Mouse (Mus musculus): ENCODE data around the gene Epb41. TPM values are rescaled to one million over a fixed set of nuclear protein-coding genes. Genes with fewer than 3 reads are reported as not detected.

Gene Epb41
- total RNA-seq, 2 experiments from 2014 or later = 16.9 to 23.7 TPM

- DNase-seq = no peak
Observed at GRCm38 (mm10) chr4:132074077-132074932, 816 bp downstream of the Epb41 start, which contains the start of gene Gm10300. TSS of gene Gm10300 (plus strand) at chr4:132074697.

GRCm38 (mm10) chr4:132072946-132073345, 2.2 kb downstream of the Epb41 start:
- no peak for DNase-seq

- DNase-seq = no peak
Observed at GRCm38 (mm10) chr4:132072156-132072555, 3.0 kb downstream of the Epb41 start.

- DNase-seq = no peak
Observed at GRCm38 (mm10) chr4:132071674-132072073, 3.4 kb downstream of the Epb41 start.

GRCm38 (mm10) chr4:132067938-132068235, 7.2 kb downstream of the Epb41 start:
- DNase-seq = no peak

- no peak for DNase-seq
Observed at GRCm38 (mm10) chr4:132067112-132067937, 7.8 kb downstream of the Epb41 start.

- no peak for DNase-seq
Observed at GRCm38 (mm10) chr4:132066101-132066773, 8.9 kb downstream of the Epb41 start.

- no peak for DNase-seq
Observed at GRCm38 (mm10) chr4:132065578-132065977, 9.5 kb downstream of the Epb41 start.

GRCm38 (mm10) chr4:132064550-132064949, 10.6 kb downstream of the Epb41 start:
- DNase-seq = no peak

- DNase-seq = no peak
Observed at GRCm38 (mm10) chr4:132062934-132063884, 11.9 kb downstream of the Epb41 start.

GRCm38 (mm10) chr4:132062289-132062688, 12.8 kb downstream of the Epb41 start:
- no peak for DNase-seq

- no peak for DNase-seq
Observed at GRCm38 (mm10) chr4:132060040-132060832, 14.9 kb downstream of the Epb41 start.

GRCm38 (mm10) chr4:132059541-132059940, 15.6 kb downstream of the Epb41 start:
- DNase-seq = no peak

- no peak for DNase-seq
Observed at GRCm38 (mm10) chr4:132057311-132057710, 17.8 kb downstream of the Epb41 start.

- no peak for DNase-seq
Observed at GRCm38 (mm10) chr4:132051321-132052275, 23.5 kb downstream of the Epb41 start.

- DNase-seq = no peak
Observed at GRCm38 (mm10) chr4:132049549-132050200, 25.4 kb downstream of the Epb41 start.

GRCm38 (mm10) chr4:132048995-132049404, 26.1 kb downstream of the Epb41 start:
- DNase-seq = peak; percentile 75 to 78

GRCm38 (mm10) chr4:132048011-132048991, 26.8 kb downstream of the Epb41 start:
- peak; percentile 9 to 15 for DNase-seq

Measured in layer of hippocampus, postnatal 36 days (tissue).